Mouse (Mus musculus) spleen, adult 2 months (tissue): Measurements from ENCODE around the gene Ehd2. TPM values are rescaled to one million over a fixed set of nuclear protein-coding genes. Genes with fewer than 3 reads are reported as not detected.
"Not testable (repeated sequence)": the region's sequence is repeated elsewhere in the genome, so short reads cannot be mapped to it uniquely, and the experiment has no call there.

Source experiments
- DNase-seq, 2 experiments: peaks; one replicate each; pipeline versions ENCODE4 v3.0.0 to v3.0.0-alpha.2; 2012 to 2021; ENCODE audit warnings: low spot score in 2 of 2, low read depth in 1 of 2
- H3K27ac ChIP-seq: fragments of 200-500 bp; 2 replicates; pipeline ENCODE4 v1.5.1; 2012; ENCODE audit warnings: low read length, inconsistent platforms; ENCODE audit not compliant: insufficient read depth
- H3K27me3 ChIP-seq: fragments of 200-500 bp; 2 replicates; pipeline ENCODE4 v1.6.1; 2012; ENCODE audit warnings: mild to moderate bottlenecking, moderate library complexity, low read length, inconsistent platforms; ENCODE audit not compliant: control insufficient read depth, insufficient read depth
- H3K36me3 ChIP-seq: fragments of 200-500 bp; 2 replicates; pipeline ENCODE4 v1.6.1; 2012; ENCODE audit warnings: mild to moderate bottlenecking, low read length, inconsistent platforms; ENCODE audit not compliant: control insufficient read depth, insufficient read depth
- H3K4me1 ChIP-seq: fragments of 200-500 bp; 2 replicates; pipeline ENCODE4 v1.6.1; 2011; ENCODE audit warnings: inconsistent platforms; ENCODE audit not compliant: control insufficient read depth, insufficient read depth, insufficient read length
- H3K4me3 ChIP-seq: fragments of 200-500 bp; 2 replicates; pipeline ENCODE4 v1.5.1; 2011; ENCODE audit warnings: mild to moderate bottlenecking, inconsistent platforms; ENCODE audit not compliant: insufficient read depth, insufficient read length; ENCODE audit errors: extremely low read depth
- CTCF ChIP-seq: fragments of 200-500 bp; IDR thresholded peaks from 2 replicates; pipeline ENCODE4 v1.5.1; 2011; ENCODE audit warnings: mild to moderate bottlenecking, inconsistent platforms; ENCODE audit not compliant: insufficient read depth, insufficient read length, insufficient replicate concordance; ENCODE audit errors: extremely low read depth
- POLR2A ChIP-seq: fragments of 200-500 bp; IDR thresholded peaks from 2 replicates; pipeline ENCODE4 v1.6.1; 2011; ENCODE audit warnings: low read depth, low read length, inconsistent platforms
- WGBS: fragments of 180-500 bp; shearing (Covaris S2); methylation state at CpG from one replicate; pipeline ENCODE4 v1.1.7; 2018; 5-methylcytosine and 5-hydroxymethylcytosine counted together
- polyA plus RNA-seq: library from polyadenylated mRNA; depleted of rRNA; stranded (reverse); fragments of >200 nt; gene quantifications from 2 replicates; pipeline ENCODE4 v1.2.3, GENCODE M21; 2012

Gene Ehd2
- polyA plus RNA-seq, 1 experiment: 17.2 TPM

DNA sequence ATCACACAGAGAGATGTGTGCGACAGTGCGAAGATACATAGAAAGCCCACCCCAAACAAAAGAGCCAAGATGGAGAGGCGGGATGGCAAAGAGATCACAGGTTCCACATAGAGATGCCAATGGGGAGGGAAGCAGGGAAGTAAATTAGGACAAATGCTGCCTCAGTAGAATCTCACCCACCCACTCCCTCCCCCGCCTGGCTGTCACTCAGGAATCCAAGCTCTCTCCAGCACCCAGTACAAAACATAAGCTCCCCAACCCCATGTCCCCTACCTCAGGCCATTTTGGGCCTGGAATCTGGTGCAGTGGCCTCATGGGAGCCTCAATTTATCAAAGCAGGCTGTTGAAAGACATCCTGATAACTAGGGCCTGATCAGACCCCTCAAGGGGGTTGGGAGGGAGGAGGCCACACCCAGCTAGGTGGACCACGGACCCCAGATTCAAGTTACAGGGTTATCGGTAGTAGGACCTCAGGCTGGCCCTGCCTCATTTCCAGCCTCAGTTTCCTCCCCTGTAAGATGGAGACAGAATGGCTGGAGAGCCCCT is 46.6 kb downstream of the Ehd2 start:
- H3K4me1 ChIP-seq: peaks cover 11% of the 10 kb centered on the region; the same call in 1 of the 2 replicates
- no peaks in the 10 kb centered on the region for H3K27me3 ChIP-seq
- no peak for DNase-seq
- peaks cover 8% of the 10 kb centered on the region for H3K36me3 ChIP-seq
- no peak overlapping the region for H3K4me3 ChIP-seq
- H3K27ac ChIP-seq: no peak overlapping the region
- TF ChIP-seq CTCF (no peak), POLR2A (no peak)
- 92% methylated on average over 6 of the region's 6 CpGs for WGBS

DNA sequence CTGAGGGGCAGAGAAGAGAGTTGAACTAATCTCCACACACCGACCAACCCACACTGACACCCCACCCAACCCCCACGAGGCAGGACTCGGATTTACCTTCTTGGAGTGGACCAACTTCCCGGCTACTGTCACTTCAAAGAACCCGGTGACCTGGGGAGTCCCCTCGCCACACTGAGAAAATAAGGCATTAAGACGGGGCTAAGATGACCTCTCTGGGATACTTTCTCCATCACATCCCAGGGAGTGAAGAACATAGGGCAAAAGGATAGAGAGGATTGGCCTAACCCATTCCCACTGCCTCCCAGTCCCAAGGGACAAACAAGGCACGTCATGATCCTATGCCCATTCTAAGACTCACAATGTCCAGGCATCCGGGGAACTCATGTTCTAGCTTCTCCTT is 47.4 kb downstream of the Ehd2 start:
- H3K27ac ChIP-seq: no peak overlapping the region
- DNase-seq: no peak
- H3K4me1 ChIP-seq: peaks cover 11% of the 10 kb centered on the region; the same call in 1 of the 2 replicates
- no peaks in the 10 kb centered on the region for H3K27me3 ChIP-seq
- H3K4me3 ChIP-seq: no peak overlapping the region
- H3K36me3 ChIP-seq: peaks cover 8% of the 10 kb centered on the region
- TF ChIP-seq POLR2A (no peak), CTCF (no peak)
- 94% methylated on average over 9 of the region's 9 CpGs for WGBS

DNA sequence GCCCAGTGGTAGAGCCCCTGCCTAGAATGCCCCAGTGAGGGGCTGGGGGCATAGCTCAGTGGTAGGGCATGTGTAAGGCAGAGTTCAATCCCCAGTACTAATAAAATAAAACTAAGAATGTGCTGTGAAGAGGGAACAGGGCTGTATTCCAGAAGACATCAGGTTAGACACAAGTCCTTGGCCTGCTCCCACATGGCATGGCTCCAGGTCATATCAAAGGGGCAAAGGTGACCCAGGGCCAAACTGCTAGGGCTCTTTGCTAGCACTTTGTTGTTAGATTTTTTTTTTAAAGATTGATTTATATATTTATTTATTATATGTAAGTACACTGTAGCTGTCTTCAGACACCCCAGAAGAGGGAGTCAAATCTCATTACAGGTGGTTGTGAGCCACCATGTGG is 49.0 kb downstream of the Ehd2 start:
- H3K4me1 ChIP-seq: peaks cover 11% of the 10 kb centered on the region; the same call in 1 of the 2 replicates
- H3K27ac ChIP-seq: no peak overlapping the region
- no peak for DNase-seq
- H3K36me3 ChIP-seq: peaks cover 8% of the 10 kb centered on the region
- no peaks in the 10 kb centered on the region for H3K27me3 ChIP-seq
- TF ChIP-seq CTCF (no peak), POLR2A (no peak)
- H3K4me3 ChIP-seq: no peak overlapping the region

DNA sequence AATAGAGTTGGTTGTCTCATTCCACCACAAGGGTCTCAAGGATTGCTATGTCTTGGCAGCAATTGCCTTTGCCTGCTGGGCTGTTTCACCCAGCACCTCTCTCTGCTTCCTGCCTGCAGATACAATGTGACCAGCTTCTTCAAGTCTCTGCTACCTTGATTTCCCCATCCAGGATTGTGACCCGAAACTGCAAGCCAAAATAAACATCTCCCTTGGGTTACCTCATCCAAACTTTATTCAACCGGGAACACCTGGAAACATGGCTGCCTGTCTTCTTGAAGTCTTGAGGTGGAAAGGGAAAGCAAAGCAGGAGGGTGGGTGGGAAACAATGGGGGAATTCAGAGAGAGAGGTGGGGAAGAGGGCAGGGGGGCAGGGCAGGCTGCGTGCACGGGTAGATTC is 50.4 kb downstream of the Ehd2 start:
- Histone ChIP-seq H3K4me1 (peaks cover 7% of the 10 kb centered on the region; the same call in 1 of the 2 replicates), H3K27me3 (no peaks in the 10 kb centered on the region), H3K4me3 (no peak overlapping the region), H3K27ac (no peak overlapping the region), H3K36me3 (peaks cover 8% of the 10 kb centered on the region)
- TF ChIP-seq POLR2A (no peak), CTCF (no peak)
- DNase-seq: no peak
- 83% methylated on average over 4 of the region's 4 CpGs for WGBS

DNA sequence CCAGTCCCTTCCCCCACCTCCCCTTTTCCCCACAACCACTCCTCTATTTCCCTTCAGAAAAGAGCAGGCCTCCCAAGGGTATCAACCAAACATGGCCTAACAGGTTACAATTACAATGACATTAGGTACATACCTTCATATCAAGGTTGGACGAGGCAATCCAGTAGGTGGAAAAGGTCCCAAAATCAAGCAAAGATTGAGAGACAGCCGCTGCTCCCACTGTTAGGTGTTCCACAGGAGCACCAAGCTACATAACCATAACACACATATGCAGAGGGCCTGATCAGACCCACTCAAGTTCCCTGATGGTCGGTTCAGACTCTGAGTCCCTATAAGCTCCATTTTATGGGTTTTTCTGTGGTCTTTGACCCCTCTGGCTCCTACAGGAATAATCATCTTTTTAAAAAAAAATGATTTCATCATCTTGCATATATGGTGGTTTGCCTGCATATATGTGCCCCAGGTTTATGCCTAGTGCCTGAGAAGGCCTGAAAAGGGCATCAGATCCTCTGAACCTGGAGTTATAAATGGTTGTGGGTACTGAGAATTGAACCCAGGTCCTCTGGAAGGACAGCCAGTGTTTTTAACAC is 51.1 kb downstream of the Ehd2 start:
- TF ChIP-seq CTCF (no peak), POLR2A (no peak)
- no peak for DNase-seq
- peaks cover 8% of the 10 kb centered on the region for H3K36me3 ChIP-seq
- H3K27me3 ChIP-seq: no peaks in the 10 kb centered on the region
- 87% methylated on average over 3 of the region's 3 CpGs for WGBS
- no peak overlapping the region for H3K4me3 ChIP-seq
- H3K27ac ChIP-seq: no peak overlapping the region
- H3K4me1 ChIP-seq: peaks cover 5% of the 10 kb centered on the region; the same call in 1 of the 2 replicates

DNA sequence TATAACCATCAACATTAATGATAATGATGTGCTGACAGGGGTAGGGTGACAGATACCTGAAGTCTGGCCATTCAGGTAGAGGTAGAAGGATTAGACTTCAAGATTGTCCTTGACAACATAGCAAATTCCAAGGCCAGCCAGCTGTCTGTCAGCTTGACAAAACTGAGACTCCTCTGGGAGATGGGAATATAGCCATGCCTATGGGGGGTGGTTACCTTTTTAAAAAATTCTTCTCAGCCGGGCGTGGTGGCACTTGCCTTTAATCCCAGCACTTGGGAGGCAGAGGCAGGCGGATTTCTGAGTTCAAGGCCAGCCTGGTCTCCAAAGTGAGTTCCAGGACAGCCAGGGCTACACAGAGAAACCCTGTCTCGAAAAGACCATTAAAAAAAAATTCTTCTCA is 51.7 kb downstream of the Ehd2 start:
- H3K4me1 ChIP-seq, H3K4me3 ChIP-seq, DNase-seq, H3K36me3 ChIP-seq, H3K27ac ChIP-seq, H3K27me3 ChIP-seq: not testable (repeated sequence)
- 87% methylated on average over 4 of the region's 4 CpGs for WGBS

DNA sequence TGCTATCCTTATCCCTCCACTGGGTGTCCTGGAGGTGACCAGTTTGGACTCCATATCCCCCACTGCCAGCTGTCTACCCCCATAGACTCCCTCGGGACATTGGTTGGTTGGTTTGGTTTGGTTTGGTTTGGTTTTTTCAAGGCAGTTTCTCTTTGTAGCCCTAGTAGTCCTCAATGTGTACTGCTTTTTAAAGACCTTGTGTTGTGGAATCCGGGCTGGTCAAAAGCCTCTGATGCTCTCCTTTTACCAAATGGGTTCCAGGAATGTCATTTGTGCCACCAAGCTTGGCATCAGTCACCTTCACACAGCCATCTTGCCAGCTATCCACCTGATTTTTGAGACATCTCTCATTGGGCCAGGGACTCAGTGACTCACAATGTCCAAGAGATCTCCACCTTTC is 52.6 kb downstream of the Ehd2 start:
- Histone ChIP-seq H3K27me3 (no peaks in the 10 kb centered on the region), H3K36me3 (peaks cover 7% of the 10 kb centered on the region), H3K27ac (no peak overlapping the region), H3K4me1 (no peaks in the 10 kb centered on the region; the same call in 1 of the 2 replicates), H3K4me3 (no peak overlapping the region)
- no peak for TF ChIP-seq CTCF
- TF ChIP-seq POLR2A: no peak
- DNase-seq: no peak
- 86% methylated on average over 2 of the region's 2 CpGs for WGBS
